ENCODE assay signal across 16 mouse cellular contexts in genomic region chr5:106455106-106455920, GRCm38 (mm10). TPM values are rescaled to one million over a fixed set of nuclear protein-coding genes. Genes with fewer than 3 reads are reported as not detected.
DNase-seq lines count a peak whose midpoint lies in the region; ATAC-seq lines count a peak whose summit lies in the region.
"Had no signal": no experiment of that assay in that cellular context is flagged by ENCODE, and none has a peak within 500 bp of the region (broad histone marks: within the 10 kb centered on the region; RNA-seq: fewer than 3 reads in every experiment).

No protein-coding gene starts in this region.

- peak; percentile 44 for DNase-seq in embryo, embryonic 10.5 days (ENCODE audit: low spot score)
- no peak for DNase-seq in embryo, embryonic 10 days (ENCODE audit: low spot score)
- peak; percentile 96 for DNase-seq in midbrain, embryonic 11.5 days (ENCODE audit: low spot score, missing footprints)
- peak; percentile 35 for DNase-seq in retina, embryonic 14.5 days (ENCODE audit: low spot score)
- DNase-seq in spleen, postnatal 10 days (ENCODE audit: low spot score in 2 of 2), result no peak
- DNase-seq in adrenal gland, postnatal 4 days (ENCODE audit: low spot score in 2 of 2), result no peak
- DNase-seq: gastrocnemius, postnatal 10 days; kidney, adult 9 months; liver, postnatal 0 days had no signal

- H3K27me3 ChIP-seq in forebrain, embryonic 15.5 days, result peaks cover 75% of the 10 kb centered on the region
- H3K27me3 ChIP-seq in midbrain, embryonic 11.5 days (ENCODE audit: control insufficient read depth, insufficient read depth, low read length), result peaks cover 83% of the 10 kb centered on the region
- H3K27me3 ChIP-seq in intestine, embryonic 15.5 days (replicated peaks), result peaks cover 89% of the 10 kb centered on the region

- H3K4me1 ChIP-seq in forebrain, embryonic 15.5 days, result peaks cover 35% of the 10 kb centered on the region
- peaks cover 11% of the 10 kb centered on the region for H3K4me1 ChIP-seq in midbrain, embryonic 11.5 days (ENCODE audit: control insufficient read depth, insufficient read depth, low read length)
- peaks cover 24% of the 10 kb centered on the region for H3K4me1 ChIP-seq in intestine, embryonic 15.5 days (replicated peaks)

- 3% methylated on average over 17 of the region's 17 CpGs for WGBS in forebrain, embryonic 15.5 days
- WGBS in midbrain, embryonic 11.5 days, result 2% methylated on average over 17 of the region's 17 CpGs
- 3% methylated on average over 17 of the region's 17 CpGs for WGBS in intestine, embryonic 15.5 days

- ATAC-seq in forebrain, embryonic 15.5 days (replicated peaks), result no peak
- no peak for ATAC-seq in midbrain, embryonic 11.5 days (ENCODE audit: low FRiP score)
- no peak for ATAC-seq in intestine, embryonic 15.5 days
- ATAC-seq: activated CD4-positive, CD25-positive, alpha-beta regulatory T cell, adult 4 months; liver, postnatal 0 days had no signal

- peak overlapping the region; percentile 8; the same call in 1 of the 2 replicates for H3K4me3 ChIP-seq in forebrain, embryonic 15.5 days
- H3K4me3 ChIP-seq in midbrain, embryonic 11.5 days (ENCODE audit: low read depth, low read length), result peak overlapping the region; percentile 39
- H3K4me3 ChIP-seq in intestine, embryonic 15.5 days (replicated peaks), result no peak overlapping the region
- H3K4me3 ChIP-seq: heart, embryonic 15.5 days had no signal

- no peaks in the 10 kb centered on the region for H3K9me3 ChIP-seq in forebrain, embryonic 15.5 days
- H3K9me3 ChIP-seq in midbrain, embryonic 11.5 days (ENCODE audit: control insufficient read depth, low read length), result no peaks in the 10 kb centered on the region
- no peaks in the 10 kb centered on the region for H3K9me3 ChIP-seq in intestine, embryonic 15.5 days
- H3K9me3 ChIP-seq: heart, embryonic 15.5 days had no signal

- H3K27ac ChIP-seq in forebrain, embryonic 15.5 days (replicated peaks), result no peak overlapping the region
- H3K27ac ChIP-seq in midbrain, embryonic 11.5 days (ENCODE audit: low read depth, low read length), result peak overlapping the region; percentile 57
- H3K27ac ChIP-seq in intestine, embryonic 15.5 days, result no peak overlapping the region
- H3K27ac ChIP-seq: heart, embryonic 15.5 days had no signal

- H3K9ac ChIP-seq in forebrain, embryonic 15.5 days (replicated peaks), result no peak overlapping the region
- peak overlapping the region; percentile 58 for H3K9ac ChIP-seq in midbrain, embryonic 11.5 days (ENCODE audit: low read length)
- H3K9ac ChIP-seq in intestine, embryonic 15.5 days, result no peak overlapping the region
- H3K9ac ChIP-seq: heart, embryonic 15.5 days; liver, postnatal 0 days had no signal

- no peak overlapping the region for H3K4me2 ChIP-seq in forebrain, embryonic 15.5 days (replicated peaks)
- peak overlapping the region; percentile 49 for H3K4me2 ChIP-seq in midbrain, embryonic 11.5 days
- H3K4me2 ChIP-seq in intestine, embryonic 15.5 days (replicated peaks), result no peak overlapping the region
- H3K4me2 ChIP-seq: heart, embryonic 15.5 days had no signal

- no peaks in the 10 kb centered on the region for H3K36me3 ChIP-seq in forebrain, embryonic 15.5 days
- no peaks in the 10 kb centered on the region for H3K36me3 ChIP-seq in midbrain, embryonic 11.5 days (ENCODE audit: control insufficient read depth, insufficient read depth, low read length)
- no peaks in the 10 kb centered on the region for H3K36me3 ChIP-seq in intestine, embryonic 15.5 days
- H3K36me3 ChIP-seq: G1E; heart, embryonic 15.5 days had no signal

RNA-seq across cellular contexts. Expression of gene Barhl2, which starts 2.7 kb away (rescaled TPM):
- 1.1 and 1.3 TPM in 2 replicates for polyA plus RNA-seq in forebrain, embryonic 15.5 days (2015; fragmentation: Nextera tagmentation; extraction: Ambion mirVana)
- polyA plus RNA-seq in midbrain, embryonic 11.5 days (2014; fragmentation: Nextera tagmentation; extraction: Ambion mirVana), result 10.3 and 12.4 TPM in 2 replicates
- not detected in 2 replicates for polyA plus RNA-seq in intestine, embryonic 15.5 days (2015; fragmentation: Nextera tagmentation; extraction: Ambion mirVana)
- not detected for total RNA-seq in adrenal gland, postnatal 4 days (2021)
- total RNA-seq: G1E; gastrocnemius, postnatal 10 days; megakaryocyte progenitor cell, adult 5-6 weeks had no signal
- polyA plus RNA-seq: activated CD4-positive, CD25-positive, alpha-beta regulatory T cell, adult 4 months; G1E; heart, embryonic 15.5 days; liver, postnatal 0 days; small intestine, adult 2 months had no signal

Comparison
In these comparisons a context has a peak if more than half of its experiments do, and no peak if none do; other contexts are left out.
1. DNase-seq: peak in embryo, embryonic 10.5 days (single experiment), midbrain, embryonic 11.5 days (single experiment) and retina, embryonic 14.5 days (single experiment); none in embryo, embryonic 10 days (single experiment), spleen, postnatal 10 days (0 of 2) and adrenal gland, postnatal 4 days (0 of 2).